Mouse (Mus musculus) CH12.LX (cell line): ENCODE measurements around the gene 4930564D02Rik. TPM values are rescaled to one million over a fixed set of nuclear protein-coding genes. Genes with fewer than 3 reads are reported as not detected.

Source experiments
- DNase-seq: peaks from one replicate; pipeline ENCODE4 v3.0.0-alpha.2; 2013; ENCODE audit errors: extremely low read depth
- H3K27ac ChIP-seq: 2 replicates; pipeline ENCODE4 v1.5.1; 2012; ENCODE audit warnings: low read depth, mild to moderate bottlenecking, control low read depth, moderate library complexity; ENCODE audit not compliant: insufficient read depth
- H3K27me3 ChIP-seq: replicated peaks from 2 replicates; pipeline ENCODE3; 2012; ENCODE audit warnings: inconsistent platforms
- H3K36me3 ChIP-seq, 2 experiments: replicated peaks in 1 of 2; 2 replicates each; pipeline versions ENCODE3 to v1.6.1; 2012; ENCODE audit warnings: inconsistent platforms in 1 of 2, low read length in 1 of 2, mild to moderate bottlenecking in 1 of 2, mixed read lengths in 1 of 2, moderate library complexity in 1 of 2; ENCODE audit not compliant: control insufficient read depth in 1 of 2, insufficient read depth in 1 of 2
- H3K4me1 ChIP-seq, 2 experiments: 2 replicates each; pipeline ENCODE4 v1.6.1; 2012; ENCODE audit warnings: inconsistent platforms in 1 of 2, moderate library complexity in 1 of 2; ENCODE audit not compliant: insufficient read depth in 2 of 2, control insufficient read depth in 1 of 2
- H3K4me2 ChIP-seq: 2 replicates; pipeline ENCODE4 v1.6.1; 2012; ENCODE audit warnings: low read depth, mild to moderate bottlenecking, control low read depth; ENCODE audit not compliant: poor library complexity, insufficient read depth, severe bottlenecking
- H3K4me3 ChIP-seq, 3 experiments: fragments of 150-350 bp in 1 of 3; sonication (generic) in 1 of 3; replicated peaks in 1 of 3; 2 replicates each; pipeline versions ENCODE3 to v1.5.1; 2011 to 2012; ENCODE audit warnings: low read depth in 2 of 3, low read length in 2 of 3, mild to moderate bottlenecking in 2 of 3, moderate library complexity in 2 of 3, control low read depth in 1 of 3, improper control_type of control experiment in 1 of 3, inconsistent platforms in 1 of 3, mixed read lengths in 1 of 3; ENCODE audit not compliant: poor library complexity in 1 of 3
- H3K79me2 ChIP-seq: replicated peaks from 2 replicates; pipeline ENCODE4 v1.6.1; 2012; ENCODE audit warnings: mild to moderate bottlenecking, moderate library complexity; ENCODE audit not compliant: control insufficient read depth, poor library complexity, insufficient read depth, severe bottlenecking; ENCODE audit errors: extremely low read depth
- H3K9ac ChIP-seq: 2 replicates; pipeline ENCODE4 v1.6.1; 2012; ENCODE audit warnings: low read depth, mild to moderate bottlenecking, control low read depth, moderate library complexity; ENCODE audit not compliant: insufficient read depth
- H3K9me3 ChIP-seq: replicated peaks from 2 replicates; pipeline ENCODE3; 2012; ENCODE audit warnings: low read length, inconsistent platforms, mixed read lengths
- BHLHE40 ChIP-seq: IDR thresholded peaks from 2 replicates; pipeline ENCODE4 v1.6.1; 2011; ENCODE audit warnings: mild to moderate bottlenecking, low read depth, low read length, improper control_type of control experiment
- CHD2 ChIP-seq: IDR thresholded peaks from 2 replicates; pipeline ENCODE4 v1.6.1; 2011; ENCODE audit warnings: low read length, improper control_type of control experiment
- E2F4 ChIP-seq: IDR thresholded peaks from 2 replicates; pipeline ENCODE4 v1.6.1; 2011; ENCODE audit warnings: low read depth, low read length, improper control_type of control experiment; ENCODE audit not compliant: insufficient replicate concordance
- ELF1 ChIP-seq: IDR thresholded peaks from 2 replicates; pipeline ENCODE4 v1.6.1; 2014; ENCODE audit warnings: low read depth, mild to moderate bottlenecking, inconsistent platforms, low read length, improper control_type of control experiment
- GABPA ChIP-seq: IDR thresholded peaks from 2 replicates; pipeline ENCODE4 v1.6.1; 2012; ENCODE audit warnings: low read depth, low read length, improper control_type of control experiment, inconsistent platforms; ENCODE audit not compliant: insufficient replicate concordance
- IRF4 ChIP-seq: IDR thresholded peaks from 2 replicates; pipeline ENCODE4 v1.6.1; 2014; ENCODE audit warnings: low read depth, mild to moderate bottlenecking, inconsistent platforms, low read length, improper control_type of control experiment
- JUND ChIP-seq: conservative IDR thresholded peaks from 2 replicates; pipeline ENCODE4 v1.6.1; 2011; ENCODE audit warnings: low read depth, low read length, improper control_type of control experiment
- MAZ ChIP-seq: IDR thresholded peaks from 2 replicates; pipeline ENCODE4 v1.6.1; 2012; ENCODE audit warnings: low read depth, mild to moderate bottlenecking, inconsistent platforms, low read length, improper control_type of control experiment, moderate library complexity
- MEF2A ChIP-seq: IDR thresholded peaks from 2 replicates; pipeline ENCODE4 v1.6.1; 2014; ENCODE audit warnings: low read depth, mild to moderate bottlenecking, inconsistent platforms, low read length, improper control_type of control experiment, borderline replicate concordance
- MXI1 ChIP-seq: IDR thresholded peaks from 2 replicates; pipeline ENCODE4 v1.6.1; 2011; ENCODE audit warnings: mild to moderate bottlenecking, low read depth, low read length, improper control_type of control experiment
- MYC ChIP-seq: IDR thresholded peaks from 2 replicates; pipeline ENCODE4 v1.6.1; 2011; ENCODE audit warnings: low read depth, mild to moderate bottlenecking, improper control_type of control experiment, low read length
- NRF1 ChIP-seq: IDR thresholded peaks from 2 replicates; pipeline ENCODE4 v1.6.1; 2014; ENCODE audit warnings: low read depth, mild to moderate bottlenecking, inconsistent platforms, low read length, improper control_type of control experiment, moderate library complexity
- POLR2A ChIP-seq: IDR thresholded peaks from 2 replicates; pipeline ENCODE4 v1.6.1; 2011; ENCODE audit warnings: low read depth, mild to moderate bottlenecking, improper control_type of control experiment, low read length
- POLR2AphosphoS2 ChIP-seq: IDR thresholded peaks from 2 replicates; pipeline ENCODE4 v1.6.1; 2011; ENCODE audit warnings: low read depth, low read length, improper control_type of control experiment
- RAD21 ChIP-seq: IDR thresholded peaks from 2 replicates; pipeline ENCODE4 v1.6.1; 2011; ENCODE audit warnings: low read depth, mild to moderate bottlenecking, low read length, improper control_type of control experiment, moderate library complexity
- RCOR1 ChIP-seq: conservative IDR thresholded peaks from 2 replicates; pipeline ENCODE4 v1.6.1; 2012; ENCODE audit warnings: low read depth, mild to moderate bottlenecking, inconsistent platforms, low read length, improper control_type of control experiment
- SIN3A ChIP-seq: IDR thresholded peaks from 2 replicates; pipeline ENCODE4 v1.6.1; 2012; ENCODE audit warnings: low read length, improper control_type of control experiment, inconsistent platforms
- SMC3 ChIP-seq: IDR thresholded peaks from 2 replicates; pipeline ENCODE4 v1.6.1; 2011; ENCODE audit warnings: low read depth, low read length, improper control_type of control experiment
- TBP ChIP-seq: conservative IDR thresholded peaks from 2 replicates; pipeline ENCODE4 v1.6.1; 2011; ENCODE audit warnings: low read depth, low read length, improper control_type of control experiment
- TCF12 ChIP-seq: IDR thresholded peaks from 2 replicates; pipeline ENCODE4 v1.6.1; 2014; ENCODE audit warnings: low read depth, mild to moderate bottlenecking, inconsistent platforms, low read length, improper control_type of control experiment
- USF1 ChIP-seq: IDR thresholded peaks from 2 replicates; pipeline ENCODE4 v1.6.1; 2014; ENCODE audit warnings: low read depth, mild to moderate bottlenecking, inconsistent platforms, low read length, improper control_type of control experiment
- ZC3H11A ChIP-seq: IDR thresholded peaks from 2 replicates; pipeline ENCODE4 v1.6.1; 2012; ENCODE audit warnings: low read depth, mild to moderate bottlenecking, inconsistent platforms, low read length, improper control_type of control experiment
- ZMIZ1 ChIP-seq: IDR thresholded peaks from 2 replicates; pipeline ENCODE4 v1.6.1; 2012; ENCODE audit warnings: low read depth, mild to moderate bottlenecking, inconsistent platforms, low read length, improper control_type of control experiment
- dilution Hi-C: fragments of 300-500 bp; cut with MboI; formaldehyde crosslinking; loops from 2 replicates; pipeline ENCODE4 v1.14.3; 2020; ENCODE audit warnings: low sequenced_read_pairs; ENCODE audit not compliant: extremely low pct_unique_long_range_greater_than_20kb, extremely low pct_ligation_motif_present
- in situ Hi-C: fragments of 300-500 bp; cut with MboI; formaldehyde crosslinking; loops from 3 replicates; pipeline ENCODE4 v1.14.3; 2019; ENCODE audit warnings: low sequenced_read_pairs, low pct_ligation_motif_present, low pct_unique_long_range_greater_than_20kb, mixed read lengths
- polyA plus RNA-seq: library from polyadenylated mRNA; unstranded; fragments of >175 nt; gene quantifications from 2 replicates; pipeline ENCODE4 v1.2.1, GENCODE M21; 2012; ENCODE audit warnings: low read depth; ENCODE audit not compliant: insufficient read length
- total RNA-seq, 2 experiments: library from RNA; depleted of rRNA; stranded (reverse); fragments of 300-350 nt in 1 of 2; fragments of >200 nt in 1 of 2; gene quantifications; 2 replicates each; pipeline ENCODE4 v1.2.3; 2012 to 2014

The 4930564D02Rik gene
- total RNA-seq (2012; rRNA removed) (not detected in 2 replicates), total RNA-seq (2014; rRNA removed) (not detected in 2 replicates), polyA plus RNA-seq (not detected in 2 replicates)

- DNase-seq, result no peak
Measured at GRCm38 (mm10) chr3:105066544-105066943, at the start of gene 4930564D02Rik. Gene 4930564D02Rik, plus strand, starts transcription at chr3:105066844.

GRCm38 (mm10) chr3:105017314-105017713 is 49.3 kb upstream of the 4930564D02Rik start:
- dilution Hi-C loops, result no loop called here
- H3K4me1 ChIP-seq, result peaks cover 0 to 3% of the 10 kb centered on the region in 2 experiments; a peak in 1 of 4 replicates

More at GRCm38 (mm10) chr3:105066544-105066943, at the start of gene 4930564D02Rik:
- Histone ChIP-seq H3K79me2 (no peaks in the 10 kb centered on the region), H3K9ac (no peak within 1 kb of the TSS), H3K9me3 (peaks cover 4% of the 10 kb centered on the region), H3K4me1 (no peaks in the 10 kb centered on the region; a peak in 1 of 4 replicates), H3K4me2 (0 out of 2 replicates have a peak within 1 kb of the TSS, but pooled peaks have one; percentile 5), H3K27me3 (no peaks in the 10 kb centered on the region), H3K4me3 (no peak within 1 kb of the TSS), H3K27ac (no peak within 1 kb of the TSS), H3K36me3 (no peaks in the 10 kb centered on the region)
- dilution Hi-C loops (no loop called here), in situ Hi-C loops (no loop called here)
- TF ChIP-seq POLR2A, result no peak
- TF ChIP-seq MAZ, result no peak
- no peak for TF ChIP-seq NRF1
- TF ChIP-seq MXI1, result no peak
- no peak for TF ChIP-seq POLR2AphosphoS2
- no peak for TF ChIP-seq USF1
- TF ChIP-seq MYC, result no peak
- no peak for TF ChIP-seq RCOR1
- TF ChIP-seq SMC3, result no peak
- TF ChIP-seq BHLHE40, result no peak
- TF ChIP-seq MEF2A, result no peak
- TF ChIP-seq ZMIZ1, result no peak
- TF ChIP-seq TCF12, result no peak
- no peak for TF ChIP-seq ELF1
- TF ChIP-seq SIN3A, result no peak
- no peak for TF ChIP-seq ZC3H11A
- no peak for TF ChIP-seq GABPA
- no peak for TF ChIP-seq IRF4
- TF ChIP-seq E2F4, result no peak
- TF ChIP-seq, all 38 proteins: peak for 0

More at GRCm38 (mm10) chr3:105017314-105017713, 49.3 kb upstream of the 4930564D02Rik start:
- Histone ChIP-seq H3K79me2 (no peaks in the 10 kb centered on the region), H3K36me3 (no peaks in the 10 kb centered on the region), H3K9ac (no peak overlapping the region), H3K4me3 (no peak overlapping the region), H3K27me3 (no peaks in the 10 kb centered on the region), H3K4me2 (no peak overlapping the region), H3K27ac (no peak overlapping the region), H3K9me3 (no peaks in the 10 kb centered on the region)
- TF ChIP-seq MEF2A, result no peak
- no peak for TF ChIP-seq MXI1
- TF ChIP-seq RCOR1, result no peak
- TF ChIP-seq RAD21, result no peak
- no peak for TF ChIP-seq JUND
- TF ChIP-seq ZMIZ1, result no peak
- TF ChIP-seq CHD2, result no peak
- TF ChIP-seq TBP, result no peak
- in situ Hi-C loops, result no loop called here
- DNase-seq, result no peak
